Mouse (Mus musculus) erythroid progenitor cell, adult 5-6 weeks (primary cell): ENCODE measurements around the gene Col7a1. TPM values are rescaled to one million over a fixed set of nuclear protein-coding genes. Genes with fewer than 3 reads are reported as not detected.

Experiments
- ATAC-seq: replicated peaks from 2 replicates; pipeline ENCODE4 v1.8.0; 2016; ENCODE audit warnings: moderate number of reproducible peaks, mild to moderate bottlenecking, moderate TSS enrichment, inconsistent platforms; ENCODE audit not compliant: poor library complexity, low FRiP score, severe bottlenecking
- total RNA-seq, 2 experiments: library from RNA; stranded (forward) in 1 of 2; stranded (reverse) in 1 of 2; fragments of 150-400 nt in 1 of 2; fragments of 186-747, 209-891 nt in 1 of 2; gene quantifications; 2 replicates each; pipeline versions ENCODE4 v1.2.3 to v1.2.4; 2015 to 2017; ENCODE audit warnings: low replicate concordance in 2 of 2

Gene Col7a1
- total RNA-seq (2015; ENCODE audit: low replicate concordance) (0.42 TPM in 1 of 2 replicates, not detected in the other), total RNA-seq (2017; ENCODE audit: low replicate concordance) (0.64 TPM in 1 of 2 replicates, not detected in the other)

DNA sequence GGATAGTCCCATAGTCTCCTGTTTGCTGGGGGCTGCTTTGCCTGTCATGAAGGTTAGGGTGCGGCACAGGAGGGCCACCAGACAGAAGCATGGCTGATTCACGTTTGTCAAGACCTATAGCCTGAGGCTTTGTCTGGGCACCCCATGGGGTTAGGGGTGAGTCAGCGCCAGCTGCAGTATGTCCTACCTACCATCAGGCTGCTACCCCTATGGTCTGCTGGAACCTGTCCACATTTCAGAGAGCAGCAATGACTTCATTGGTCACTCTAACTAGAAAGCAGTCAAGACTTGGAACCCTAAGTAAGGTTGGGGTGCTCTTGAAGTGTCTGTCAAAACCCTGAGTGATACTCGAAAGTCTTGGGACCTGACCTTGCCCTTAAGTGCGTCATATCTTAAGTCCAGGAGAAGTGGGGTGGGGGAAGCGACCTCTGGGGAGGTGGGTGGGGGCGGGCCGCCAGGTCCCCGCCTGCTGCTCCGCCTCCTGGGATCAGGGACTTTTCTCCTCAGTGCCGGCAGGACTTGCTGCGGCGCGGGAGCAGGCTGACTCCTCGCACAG, at the start of gene Col7a1:
Col7a1 (plus strand) TSS at position 506 of the 556 bp plus-strand sequence.
- no peak for ATAC-seq

DNA sequence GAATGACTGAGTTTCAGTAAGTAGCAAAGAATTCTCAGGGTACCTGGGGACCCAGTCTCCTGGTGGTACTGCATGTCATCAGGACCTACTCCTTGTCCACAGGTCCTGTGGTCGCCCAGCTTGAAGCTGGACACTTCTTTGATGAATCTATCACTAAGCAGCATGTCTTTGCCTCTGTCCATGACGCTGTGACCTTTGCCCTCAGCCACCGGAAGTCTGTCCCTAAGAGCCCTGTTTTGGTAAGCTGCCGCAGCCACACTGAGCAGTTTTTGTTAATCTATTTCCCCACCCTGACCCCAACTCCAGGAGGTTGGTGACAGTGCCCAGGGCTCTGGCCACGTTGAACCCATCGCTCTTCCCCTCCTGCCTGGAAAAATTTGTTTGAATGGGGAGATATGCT, 41.1 kb upstream of the Col7a1 start:
- ATAC-seq = peak; percentile 19; the same call in 1 of the 2 replicates

DNA sequence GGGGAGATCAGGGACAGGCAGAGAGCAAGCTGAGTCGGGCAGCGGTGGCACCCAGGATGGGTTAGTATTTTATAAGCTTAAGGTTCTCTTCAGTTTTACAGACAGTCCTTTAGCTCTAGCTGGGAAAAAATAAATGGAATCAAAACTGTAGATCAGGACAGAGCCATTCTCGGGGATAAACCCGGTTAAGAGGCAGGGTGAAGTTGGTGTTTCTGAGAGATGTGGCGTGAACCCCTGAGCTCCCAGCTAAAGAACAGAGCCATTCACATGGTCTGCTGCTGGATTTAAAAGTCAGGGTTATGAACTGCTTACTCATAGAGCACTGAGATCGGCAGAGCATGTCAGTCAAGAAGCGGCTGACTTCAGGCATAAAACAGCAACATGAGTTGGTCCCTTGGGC, 40.2 kb upstream of the Col7a1 start:
- ATAC-seq = no peak

DNA sequence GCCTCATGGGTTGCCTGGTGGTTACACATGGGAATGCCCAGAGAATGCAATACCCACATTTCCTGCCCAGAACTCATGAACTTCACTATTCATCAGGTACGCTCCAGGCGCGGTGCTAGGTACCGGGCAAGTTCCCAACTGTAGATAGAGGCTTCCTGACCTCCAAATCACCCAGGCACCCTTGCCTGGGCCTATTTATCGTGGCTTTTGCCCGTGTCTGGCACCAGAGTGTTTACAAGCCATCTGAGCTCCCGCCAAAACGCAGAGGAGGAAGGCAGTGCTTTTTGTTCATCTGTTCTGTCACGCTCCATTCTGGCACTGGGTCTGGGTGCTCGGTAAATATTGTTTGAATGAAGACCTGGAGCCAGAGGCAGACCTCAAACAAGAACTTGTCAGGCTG, 39.8 kb upstream of the Col7a1 start:
- no peak for ATAC-seq

DNA sequence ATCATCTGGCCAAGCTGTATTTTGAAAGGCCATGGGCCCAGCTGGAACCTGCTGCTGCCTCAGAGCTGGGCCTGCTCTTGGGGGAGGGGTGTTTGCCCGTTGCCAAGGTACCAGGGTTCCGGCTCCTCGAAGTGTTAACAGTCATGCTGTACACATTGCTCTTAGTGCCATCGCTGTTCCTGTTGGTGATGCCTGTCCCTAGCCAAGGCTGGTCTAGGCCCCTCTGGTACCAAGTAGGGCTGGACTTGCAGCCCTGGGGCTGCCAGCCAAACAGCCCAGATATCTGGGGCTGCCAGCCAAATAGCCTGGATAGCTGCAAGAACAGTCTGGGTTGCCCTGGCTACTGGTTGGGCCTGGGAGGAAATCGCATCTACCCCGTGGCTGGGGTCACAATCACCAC, 38.9 kb upstream of the Col7a1 start, which contains the start of gene Tmem89:
Tmem89 (plus strand) TSS at position 129 of the 400 bp plus-strand sequence.
- ATAC-seq = no peak

DNA sequence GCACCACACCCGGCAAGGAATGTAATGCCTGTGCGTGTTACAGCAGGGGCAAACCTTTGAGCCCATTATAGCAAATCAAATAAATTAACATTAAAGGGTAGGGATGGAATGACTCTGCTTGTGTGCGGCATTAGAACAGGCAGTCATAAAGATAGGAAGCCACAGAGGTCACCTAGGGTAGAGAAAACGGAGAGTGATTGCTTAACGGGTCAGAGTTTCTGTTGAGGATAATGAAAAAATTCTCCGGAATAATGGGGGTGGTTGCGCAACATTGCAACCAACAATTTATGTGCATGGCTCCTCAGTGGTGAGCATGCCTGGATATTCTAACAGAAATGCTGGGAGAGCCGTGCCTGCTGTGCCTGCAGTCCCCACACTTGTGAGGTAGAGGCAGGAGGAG, 27.5 kb upstream of the Col7a1 start:
- no peak for ATAC-seq

DNA sequence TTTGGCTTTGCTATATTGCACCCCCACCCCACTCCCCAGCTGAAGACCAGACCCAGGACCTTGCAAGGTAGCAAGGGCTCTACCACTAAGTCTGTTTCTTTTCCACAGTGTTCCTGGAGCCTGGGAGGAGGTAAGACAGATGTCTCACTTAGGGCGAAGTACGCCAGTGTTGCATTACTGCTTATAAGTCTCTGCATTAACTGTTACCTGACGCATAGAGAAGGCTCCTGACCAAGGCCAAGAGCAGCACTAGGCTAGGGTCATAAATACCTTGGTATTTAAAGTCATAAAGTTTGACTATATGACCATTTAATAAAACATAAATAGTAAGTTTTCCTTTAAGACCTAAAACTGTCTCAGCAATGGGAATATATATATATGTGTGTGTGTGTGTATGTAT, 25.0 kb upstream of the Col7a1 start:
- no peak for ATAC-seq

DNA sequence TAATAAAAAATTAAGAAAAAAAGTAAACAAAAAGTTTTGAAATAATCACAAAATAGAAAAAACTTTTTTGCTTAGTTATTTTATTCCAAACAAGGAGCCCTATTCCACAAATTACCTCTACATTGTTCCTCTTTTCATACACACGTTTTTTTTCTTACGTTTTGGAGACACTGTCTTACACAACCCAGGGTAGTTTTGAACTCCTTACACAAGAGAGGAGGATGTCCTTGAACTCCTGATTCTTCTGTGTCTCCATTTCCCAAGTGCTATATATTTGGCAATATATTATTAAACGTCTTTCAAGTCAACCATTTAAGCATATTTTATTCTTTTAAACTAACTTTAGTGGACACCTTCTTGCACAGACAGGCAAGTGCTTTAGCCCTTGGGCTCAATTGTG, 17.4 kb upstream of the Col7a1 start:
- no peak for ATAC-seq

DNA sequence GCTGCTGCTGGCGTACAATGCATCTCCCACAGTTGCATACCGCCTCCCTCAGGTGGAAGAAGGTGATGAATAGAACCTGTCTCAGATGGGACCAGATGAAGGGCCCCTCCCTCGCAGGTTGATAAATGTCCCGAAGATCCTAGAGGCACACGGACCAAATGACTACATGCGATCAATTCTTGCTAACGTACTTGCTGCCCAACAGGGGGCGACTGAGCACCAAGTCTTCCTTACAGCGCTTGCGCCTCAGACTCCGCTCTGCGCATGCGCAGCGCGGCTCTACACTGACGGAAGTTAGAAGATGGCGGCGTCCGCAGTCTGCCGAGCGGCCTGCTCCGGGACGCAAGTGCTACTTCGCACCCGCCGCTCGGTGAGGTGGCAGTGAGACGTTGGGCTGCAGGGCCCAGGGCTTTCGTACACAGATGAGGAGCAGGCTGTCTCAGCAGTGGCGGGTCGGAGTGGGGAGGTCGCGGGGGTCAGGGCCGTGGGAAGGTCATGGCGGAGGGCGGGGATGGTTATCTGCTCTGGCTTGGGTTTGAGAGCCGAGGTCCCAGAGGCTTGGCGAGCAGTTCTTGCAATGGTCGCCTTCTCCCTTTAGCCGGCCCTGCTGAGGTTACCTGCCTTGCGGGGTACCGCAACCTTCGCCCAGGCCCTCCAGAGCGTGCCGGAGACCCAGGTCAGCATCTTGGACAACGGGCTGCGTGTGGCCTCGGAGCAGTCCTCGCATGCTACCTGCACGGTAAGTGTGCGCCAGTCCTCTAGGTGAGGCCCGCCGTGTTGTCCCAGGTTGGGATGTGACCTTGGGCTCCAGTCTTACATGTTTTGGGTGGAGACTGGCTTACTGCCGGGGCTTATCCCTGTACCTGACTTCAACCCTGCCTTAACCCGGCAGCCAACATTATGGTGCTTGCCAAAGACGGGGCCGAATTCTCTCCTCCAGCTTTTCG, 16.7 kb upstream of the Col7a1 start, which contains the start of gene Uqcrc1:
Uqcrc1 (plus strand) TSS at position 216 of the 947 bp plus-strand sequence.
- ATAC-seq = peak; percentile 96

DNA sequence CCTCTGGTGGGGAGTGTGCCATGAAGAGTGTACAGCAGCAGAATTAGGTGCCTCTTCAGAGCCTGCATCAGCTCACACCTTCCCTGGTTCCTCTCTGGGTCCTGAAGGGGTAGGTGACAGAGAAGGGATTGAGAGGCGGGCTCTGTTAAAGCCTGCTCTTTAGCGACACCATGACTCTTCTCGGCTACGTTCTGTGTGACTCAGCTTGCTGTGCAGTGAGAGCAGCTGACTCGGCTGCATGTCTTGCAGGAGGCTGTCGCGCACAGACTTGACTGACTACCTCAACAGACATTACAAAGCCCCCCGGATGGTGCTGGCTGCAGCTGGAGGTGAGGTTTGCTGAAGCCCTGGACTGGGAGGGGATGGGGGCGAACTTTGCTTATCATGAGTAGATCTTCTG, 8.3 kb upstream of the Col7a1 start:
- no peak for ATAC-seq

DNA sequence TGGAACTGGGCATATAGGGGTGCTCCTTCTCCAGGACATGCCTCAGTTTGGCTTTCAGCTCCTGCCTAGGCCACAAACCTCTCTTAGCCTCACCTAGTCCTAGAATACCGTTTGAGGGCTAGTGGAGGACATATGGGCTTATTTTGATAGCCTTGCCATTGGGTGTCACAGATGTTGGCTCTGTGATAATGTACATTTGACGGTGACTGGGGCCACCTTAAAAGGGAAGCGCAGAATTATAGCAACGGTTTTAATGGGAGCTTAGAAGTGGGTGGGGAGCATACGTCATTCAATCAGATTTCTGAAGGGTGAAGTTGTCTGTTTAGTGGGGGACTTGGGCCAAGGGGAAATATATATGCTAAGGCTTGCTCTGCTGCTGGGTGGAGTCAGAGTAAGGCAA, 7.8 kb upstream of the Col7a1 start:
- ATAC-seq = no peak

DNA sequence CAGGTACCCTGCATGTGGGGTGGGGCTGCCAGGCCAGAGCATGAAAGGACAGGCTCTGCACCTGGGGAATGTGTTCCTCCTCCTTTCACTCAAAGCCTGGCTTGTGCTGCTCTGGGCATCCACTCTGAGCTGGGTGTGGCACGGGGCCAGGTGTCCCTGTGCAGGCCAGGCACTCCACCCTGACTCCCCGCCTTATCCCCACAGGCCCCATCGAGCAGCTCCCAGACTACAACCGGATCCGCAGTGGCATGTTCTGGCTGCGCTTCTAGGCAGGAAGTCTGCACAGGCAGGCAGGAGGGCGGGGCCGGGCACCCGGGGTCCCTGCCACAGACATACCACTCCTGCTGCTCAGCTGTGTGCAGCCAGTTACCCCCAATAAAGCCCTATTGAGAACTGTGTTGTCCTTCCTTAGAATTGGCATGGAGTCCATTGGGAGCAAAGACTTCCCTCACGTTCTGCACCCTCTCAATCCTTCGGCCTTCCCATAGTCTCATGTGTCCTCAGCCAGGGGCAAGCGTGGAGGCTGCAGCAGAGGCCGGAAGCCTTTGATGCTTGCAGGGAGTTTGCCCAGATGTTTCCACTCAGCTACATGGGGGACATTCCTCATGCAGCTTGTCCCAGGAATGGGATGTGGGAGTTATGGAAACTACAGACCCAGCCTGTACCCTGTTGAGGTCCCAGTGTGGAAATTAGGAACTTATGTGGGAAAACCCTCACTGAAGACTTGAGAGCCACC, 4.0 kb upstream of the Col7a1 start:
- no peak for ATAC-seq

DNA sequence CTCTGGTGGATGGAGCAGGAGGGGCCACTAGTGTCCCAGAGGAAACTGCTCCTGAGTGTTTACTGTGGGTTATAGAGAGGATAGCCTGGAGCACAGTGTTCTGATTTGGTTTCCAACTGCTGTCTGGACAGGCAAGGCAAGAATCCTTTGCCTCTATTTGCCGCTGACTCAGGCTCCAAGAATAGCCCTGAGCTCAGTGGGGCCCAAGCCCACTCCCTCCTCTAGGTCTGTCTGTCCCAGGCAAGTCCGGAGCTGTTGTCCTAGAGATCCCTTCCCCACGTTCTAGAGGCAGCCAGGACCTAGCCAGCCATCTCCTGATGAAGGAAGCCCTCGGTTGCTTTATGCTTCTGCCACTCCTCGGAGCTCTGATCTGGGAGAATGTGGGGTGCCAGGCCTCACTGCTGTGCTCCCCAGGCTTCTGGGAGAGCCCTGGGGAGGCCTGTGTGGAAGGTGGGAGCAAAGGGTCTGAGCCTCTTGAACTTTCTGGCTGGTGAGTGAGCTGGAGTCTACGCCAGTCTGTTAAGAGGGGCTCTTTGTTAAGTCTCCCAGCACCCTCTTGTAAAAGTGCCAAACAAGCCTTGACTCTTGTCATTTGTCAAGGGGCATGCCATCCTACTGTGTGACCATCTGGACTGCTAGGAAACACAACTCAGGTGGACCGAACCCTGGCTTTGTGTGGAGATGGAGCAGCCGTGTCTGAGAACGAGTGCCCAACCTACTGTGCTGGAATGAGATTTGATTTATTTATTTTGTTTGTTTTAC, 3.2 kb upstream of the Col7a1 start:
- no peak for ATAC-seq

DNA sequence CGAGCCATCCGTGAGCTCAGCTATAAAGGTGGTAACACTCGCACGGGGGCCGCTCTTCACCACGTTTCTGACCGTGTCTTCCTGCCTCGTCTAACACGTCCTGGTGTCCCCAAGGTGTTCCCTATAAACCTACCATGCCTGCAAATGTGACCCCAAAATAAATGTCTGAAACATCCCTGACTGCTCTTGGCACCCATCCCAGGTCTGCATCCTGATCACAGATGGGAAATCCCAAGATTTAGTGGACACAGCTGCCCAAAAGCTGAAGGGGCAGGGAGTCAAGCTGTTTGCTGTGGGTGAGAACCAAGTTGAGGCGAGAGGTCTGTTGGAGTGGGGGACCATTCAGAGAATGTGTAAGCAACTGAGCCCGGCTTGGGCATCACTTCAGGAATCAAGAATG, 1.9 kb downstream of the Col7a1 start:
- ATAC-seq = no peak

DNA sequence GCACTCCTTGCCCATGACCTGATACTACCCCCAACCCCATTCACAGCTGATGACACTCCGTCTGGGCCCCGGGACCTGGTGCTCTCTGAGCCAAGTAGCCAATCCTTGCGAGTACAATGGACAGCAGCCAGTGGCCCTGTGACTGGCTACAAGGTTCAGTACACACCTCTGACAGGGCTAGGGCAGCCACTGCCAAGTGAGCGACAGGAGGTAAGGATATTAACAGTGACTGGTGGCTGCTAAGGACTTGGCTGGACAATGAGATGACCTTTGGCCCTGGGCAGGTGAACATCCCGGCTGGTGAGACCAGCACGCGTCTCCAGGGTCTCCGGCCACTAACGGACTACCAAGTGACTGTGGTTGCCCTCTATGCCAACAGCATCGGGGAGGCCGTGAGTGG, 2.5 kb downstream of the Col7a1 start:
- ATAC-seq = no peak

DNA sequence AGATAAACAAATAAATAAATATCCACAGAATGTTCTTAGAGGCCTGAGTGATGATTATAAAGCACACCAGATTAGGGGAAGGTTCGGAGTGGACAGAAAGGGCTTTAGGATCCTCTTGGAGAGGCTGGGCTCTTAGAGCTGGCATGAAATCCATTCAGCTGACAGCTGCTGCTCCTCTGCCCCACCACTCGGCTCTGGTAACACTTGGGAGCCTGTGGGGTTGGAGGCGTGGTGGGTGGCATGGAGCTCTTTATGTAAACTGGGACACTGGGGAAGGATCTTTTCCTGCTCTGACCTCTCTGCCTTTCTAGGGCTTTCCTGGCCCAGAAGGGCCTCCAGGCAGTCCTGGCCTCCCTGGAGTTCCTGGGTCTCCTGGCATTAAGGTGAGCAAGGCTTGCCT, 10.2 kb downstream of the Col7a1 start:
- no peak for ATAC-seq

DNA sequence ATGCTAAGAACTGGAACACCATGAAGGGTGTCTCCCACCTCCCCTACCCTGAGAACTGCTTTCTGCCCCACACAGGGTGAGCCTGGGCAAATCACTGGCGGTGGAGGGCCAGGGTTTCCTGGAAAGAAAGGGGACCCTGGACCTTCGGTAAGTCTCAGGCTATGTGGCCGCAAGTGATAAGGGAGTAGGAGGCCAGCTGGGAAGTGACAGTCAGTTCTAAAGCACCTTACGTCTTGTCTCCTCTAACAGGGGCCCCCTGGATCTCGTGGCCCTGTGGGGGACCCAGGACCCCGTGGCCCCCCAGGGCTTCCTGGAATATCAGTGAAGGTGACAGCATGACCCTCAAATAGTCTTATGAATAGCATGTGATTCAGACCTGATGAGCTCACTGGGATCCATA, 11.0 kb downstream of the Col7a1 start:
- no peak for ATAC-seq

DNA sequence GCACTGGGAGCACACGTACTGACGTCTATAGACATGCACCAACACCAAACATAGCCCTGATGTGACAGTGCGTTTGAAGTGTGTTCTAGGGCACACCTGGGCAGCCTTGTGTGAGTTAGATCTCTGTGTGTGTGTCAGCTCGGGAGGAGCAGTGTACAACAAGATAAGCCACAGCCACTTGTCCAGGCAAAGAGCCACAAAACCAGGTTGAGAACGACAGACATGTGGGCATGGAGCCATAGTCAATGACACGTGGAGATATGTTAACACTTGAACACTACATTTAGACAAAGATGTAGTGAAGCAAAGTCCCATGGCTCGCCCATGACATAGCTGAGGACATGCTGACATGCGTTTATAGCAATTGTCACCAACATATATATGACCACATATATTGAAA, 17.2 kb downstream of the Col7a1 start:
- no peak for ATAC-seq

DNA sequence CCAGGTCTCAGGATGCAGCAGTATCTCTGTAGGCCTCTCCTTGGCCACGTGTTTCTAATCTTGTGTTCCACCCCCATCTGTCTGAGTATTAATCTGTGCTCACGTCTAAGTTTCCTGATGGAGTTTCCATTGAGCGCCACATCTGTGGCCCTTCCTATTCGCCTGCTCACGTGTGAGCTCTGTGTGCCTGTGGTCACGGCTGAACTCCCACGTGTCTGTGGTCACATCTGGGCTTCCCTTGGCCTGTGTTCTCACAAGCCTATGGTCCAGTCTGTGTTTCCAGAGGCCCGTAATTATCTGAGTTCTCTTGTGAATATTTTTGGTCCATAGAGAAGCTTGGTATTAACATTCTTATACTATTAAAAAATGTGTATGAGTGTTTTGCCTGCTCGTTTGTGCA, 23.1 kb downstream of the Col7a1 start:
- ATAC-seq = no peak

DNA sequence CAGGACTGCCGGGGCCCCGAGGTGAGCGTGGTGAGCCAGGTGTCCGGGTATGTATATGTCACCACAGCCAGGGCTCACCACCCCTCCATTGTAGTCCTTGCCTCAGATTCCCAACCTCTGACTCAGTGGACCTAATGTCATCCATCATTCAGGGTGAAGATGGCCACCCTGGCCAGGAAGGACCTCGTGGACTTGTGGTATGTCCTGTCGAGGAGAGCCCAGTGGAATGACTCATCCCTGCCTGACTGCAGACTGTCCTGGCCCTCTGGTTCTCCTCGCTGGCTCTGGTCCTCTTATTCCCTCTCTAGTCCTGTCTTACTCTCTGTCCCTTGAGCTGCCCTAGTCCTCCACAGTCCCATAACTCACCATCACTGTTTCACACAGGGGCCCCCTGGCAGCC, 24.6 kb downstream of the Col7a1 start:
- no peak for ATAC-seq
